Mouse (Mus musculus): ENCODE measurements at regions not wholly inside any gene's neighbourhood (a gene's known extent, or its start where the extent isn't known, plus 50 kb on each side); places are given as distances from the start of the nearest gene placed in this dataset.

- 90% methylated on average over 1 of the region's 1 CpGs for WGBS
These were observed 69.8 kb downstream of the Gm21750 start for GRCm38 (mm10) chr14:73730796-73731195.

DNA sequence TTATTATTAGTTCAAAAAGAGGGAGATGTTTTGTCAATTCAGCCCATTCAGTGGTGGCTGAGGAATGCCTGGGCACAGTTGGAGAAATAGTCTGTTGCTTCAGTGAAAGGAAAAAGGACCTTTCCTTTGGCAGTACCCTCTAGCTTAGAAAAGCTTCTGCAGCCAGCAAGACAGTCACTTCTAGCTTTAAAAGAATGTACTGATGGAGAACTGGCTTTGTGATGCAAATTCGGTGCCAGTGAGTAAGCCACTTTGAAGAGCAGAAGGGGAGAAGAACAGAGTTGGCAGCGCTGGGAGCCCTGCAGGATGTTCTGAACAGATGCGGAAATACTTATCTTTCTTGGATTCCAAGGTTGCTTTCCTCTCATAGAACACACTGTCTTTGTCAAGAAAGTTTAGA is 71.1 kb downstream of the Gm21750 start:
- Histone ChIP-seq H3K36me3 (ENCODE audit: insufficient read depth, low read length) (no peaks in the 10 kb centered on the region), H3K4me3 (replicated peaks; ENCODE audit: low read depth, low read length) (no peak overlapping the region), H3K9ac (ENCODE audit: low read depth, low read length) (no peak overlapping the region), H3K27ac (no peak overlapping the region), H3K4me2 (ENCODE audit: low read length) (no peak overlapping the region), H3K9me3 (replicated peaks; ENCODE audit: low read length) (no peaks in the 10 kb centered on the region), H3K27me3 (ENCODE audit: insufficient read depth, low read length) (no peaks in the 10 kb centered on the region), H3K4me1 (replicated peaks; ENCODE audit: insufficient read depth, low read length) (no peaks in the 10 kb centered on the region)
- WGBS = 62% methylated on average over 3 of the region's 3 CpGs
- ATAC-seq (replicated peaks; ENCODE audit: low FRiP score, low read depth) (no peak), DNase-seq (ENCODE audit: low spot score) (no peak)
- no peak for TF ChIP-seq CTCF (IDR thresholded peaks at IDR 0.05; ENCODE audit: low read depth)

More at GRCm38 (mm10) chr14:73730796-73731195, 69.8 kb downstream of the Gm21750 start:
- ATAC-seq (replicated peaks; ENCODE audit: low FRiP score, low read depth) (no peak), DNase-seq (ENCODE audit: low spot score) (no peak)
- no peak overlapping the region for H3K4me2 ChIP-seq (ENCODE audit: low read length)
- H3K36me3 ChIP-seq (ENCODE audit: insufficient read depth, low read length) = no peaks in the 10 kb centered on the region
- H3K27ac ChIP-seq = no peak overlapping the region
- no peaks in the 10 kb centered on the region for H3K9me3 ChIP-seq (replicated peaks; ENCODE audit: low read length)
- no peaks in the 10 kb centered on the region for H3K4me1 ChIP-seq (replicated peaks; ENCODE audit: insufficient read depth, low read length)
- TF ChIP-seq CTCF (IDR thresholded peaks at IDR 0.05; ENCODE audit: low read depth) = no peak
- no peaks in the 10 kb centered on the region for H3K27me3 ChIP-seq (ENCODE audit: insufficient read depth, low read length)
- no peak overlapping the region for H3K9ac ChIP-seq (ENCODE audit: low read depth, low read length)
- H3K4me3 ChIP-seq (replicated peaks; ENCODE audit: low read depth, low read length) = no peak overlapping the region

DNA sequence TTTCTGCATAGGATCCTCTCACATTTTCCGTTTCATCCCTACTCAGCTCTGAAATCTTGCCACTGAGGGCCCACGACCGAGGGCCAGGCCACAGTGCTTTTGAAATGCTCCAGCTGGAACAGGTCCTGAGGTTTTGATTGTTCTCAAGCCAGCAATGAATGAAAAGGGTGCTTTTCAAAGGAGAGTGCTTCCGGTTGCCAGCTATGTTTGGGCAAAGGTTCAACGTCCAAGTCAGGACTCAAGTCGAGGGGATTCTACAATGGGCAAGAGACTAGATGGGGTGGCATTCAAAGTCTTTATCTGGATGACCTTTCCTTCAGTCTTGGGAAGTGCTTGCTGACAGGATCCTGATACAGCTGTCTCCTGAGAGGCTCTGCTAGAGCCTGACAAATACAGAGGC is 89.8 kb downstream of the Gm21750 start:
- 71% methylated on average over 6 of the region's 6 CpGs for WGBS
- Histone ChIP-seq H3K4me3 (replicated peaks; ENCODE audit: low read depth, low read length) (no peak overlapping the region), H3K9me3 (replicated peaks; ENCODE audit: low read length) (no peaks in the 10 kb centered on the region), H3K27ac (no peak overlapping the region), H3K4me2 (ENCODE audit: low read length) (no peak overlapping the region), H3K27me3 (ENCODE audit: insufficient read depth, low read length) (no peaks in the 10 kb centered on the region), H3K9ac (ENCODE audit: low read depth, low read length) (no peak overlapping the region), H3K36me3 (ENCODE audit: insufficient read depth, low read length) (no peaks in the 10 kb centered on the region), H3K4me1 (replicated peaks; ENCODE audit: insufficient read depth, low read length) (no peaks in the 10 kb centered on the region)
- no peak for DNase-seq (ENCODE audit: low spot score)
- no peak for TF ChIP-seq CTCF (IDR thresholded peaks at IDR 0.05; ENCODE audit: low read depth)
- ATAC-seq (replicated peaks; ENCODE audit: low FRiP score, low read depth) = no peak

GRCm38 (mm10) chr14:73759986-73760385 is 99.0 kb downstream of the Gm21750 start:
- ATAC-seq (replicated peaks; ENCODE audit: low FRiP score, low read depth) (no peak), DNase-seq (ENCODE audit: low spot score) (peak; percentile 55)
- H3K4me1 ChIP-seq (replicated peaks; ENCODE audit: insufficient read depth, low read length) = no peaks in the 10 kb centered on the region
- no peak overlapping the region for H3K4me3 ChIP-seq (replicated peaks; ENCODE audit: low read depth, low read length)
- 30% methylated on average over 1 of the region's 1 CpGs for WGBS
- no peak overlapping the region for H3K27ac ChIP-seq
- TF ChIP-seq CTCF (IDR thresholded peaks at IDR 0.05; ENCODE audit: low read depth) = no peak
- H3K9ac ChIP-seq (ENCODE audit: low read depth, low read length) = no peak overlapping the region
- H3K9me3 ChIP-seq (replicated peaks; ENCODE audit: low read length) = no peaks in the 10 kb centered on the region
- H3K27me3 ChIP-seq (ENCODE audit: insufficient read depth, low read length) = no peaks in the 10 kb centered on the region
- H3K4me2 ChIP-seq (ENCODE audit: low read length) = no peak overlapping the region
- H3K36me3 ChIP-seq (ENCODE audit: insufficient read depth, low read length) = no peaks in the 10 kb centered on the region

- no peaks in the 10 kb centered on the region for H3K9me3 ChIP-seq (replicated peaks; ENCODE audit: low read length)
- 39% methylated on average over 3 of the region's 3 CpGs for WGBS
These were observed 111.9 kb downstream of the Gm21750 start for GRCm38 (mm10) chr14:73772964-73773363.

GRCm38 (mm10) chr14:73773810-73774209 is 112.8 kb downstream of the Gm21750 start:
- H3K4me2 ChIP-seq (ENCODE audit: low read length) = no peak overlapping the region
- H3K4me1 ChIP-seq (replicated peaks; ENCODE audit: insufficient read depth, low read length) = no peaks in the 10 kb centered on the region
- no peak overlapping the region for H3K4me3 ChIP-seq (replicated peaks; ENCODE audit: low read depth, low read length)
- no peak for ATAC-seq (replicated peaks; ENCODE audit: low FRiP score, low read depth)
- H3K36me3 ChIP-seq (ENCODE audit: insufficient read depth, low read length) = no peaks in the 10 kb centered on the region
- TF ChIP-seq CTCF (IDR thresholded peaks at IDR 0.05; ENCODE audit: low read depth) = no peak
- no peaks in the 10 kb centered on the region for H3K27me3 ChIP-seq (ENCODE audit: insufficient read depth, low read length)
- 11% methylated on average over 1 of the region's 1 CpGs for WGBS
- no peak for DNase-seq (ENCODE audit: low spot score)
- H3K9me3 ChIP-seq (replicated peaks; ENCODE audit: low read length) = no peaks in the 10 kb centered on the region
- H3K9ac ChIP-seq (ENCODE audit: low read depth, low read length) = no peak overlapping the region
- H3K27ac ChIP-seq = no peak overlapping the region

More at GRCm38 (mm10) chr14:73772964-73773363, 111.9 kb downstream of the Gm21750 start:
- Histone ChIP-seq H3K9ac (ENCODE audit: low read depth, low read length) (no peak overlapping the region), H3K4me2 (ENCODE audit: low read length) (no peak overlapping the region), H3K27ac (no peak overlapping the region), H3K4me3 (replicated peaks; ENCODE audit: low read depth, low read length) (no peak overlapping the region), H3K27me3 (ENCODE audit: insufficient read depth, low read length) (no peaks in the 10 kb centered on the region), H3K36me3 (ENCODE audit: insufficient read depth, low read length) (no peaks in the 10 kb centered on the region), H3K4me1 (replicated peaks; ENCODE audit: insufficient read depth, low read length) (no peaks in the 10 kb centered on the region)
- no peak for DNase-seq (ENCODE audit: low spot score)
- no peak for TF ChIP-seq CTCF (IDR thresholded peaks at IDR 0.05; ENCODE audit: low read depth)
- no peak for ATAC-seq (replicated peaks; ENCODE audit: low FRiP score, low read depth)

GRCm38 (mm10) chr14:73776066-73776465 is 115.0 kb downstream of the Gm21750 start:
- Histone ChIP-seq H3K9me3 (replicated peaks; ENCODE audit: low read length) (no peaks in the 10 kb centered on the region), H3K36me3 (ENCODE audit: insufficient read depth, low read length) (no peaks in the 10 kb centered on the region), H3K27ac (no peak overlapping the region), H3K27me3 (ENCODE audit: insufficient read depth, low read length) (no peaks in the 10 kb centered on the region), H3K4me1 (replicated peaks; ENCODE audit: insufficient read depth, low read length) (no peaks in the 10 kb centered on the region), H3K9ac (ENCODE audit: low read depth, low read length) (no peak overlapping the region), H3K4me2 (ENCODE audit: low read length) (no peak overlapping the region), H3K4me3 (replicated peaks; ENCODE audit: low read depth, low read length) (no peak overlapping the region)
- ATAC-seq (replicated peaks; ENCODE audit: low FRiP score, low read depth) (no peak), DNase-seq (ENCODE audit: low spot score) (peak; percentile 70)
- 14% methylated on average over 1 of the region's 1 CpGs for WGBS
- peak; percentile 94 for TF ChIP-seq CTCF (IDR thresholded peaks at IDR 0.05; ENCODE audit: low read depth)
